Mouse (Mus musculus) c-Kit-positive CD71-positive TER-119-negative erythroid progenitor cells, embryonic 14.5 days (primary cell): Measurements from ENCODE around the gene Vmn2r78.
"Not testable (repeated sequence)": the region's sequence is repeated elsewhere in the genome, so short reads cannot be mapped to it uniquely, and the experiment has no call there.

ENCODE experiments used
- DNase-seq: peaks from one replicate; pipeline ENCODE4 v3.0.0-alpha.2; 2013; ENCODE audit warnings: low read depth

The Vmn2r78 gene

DNA sequence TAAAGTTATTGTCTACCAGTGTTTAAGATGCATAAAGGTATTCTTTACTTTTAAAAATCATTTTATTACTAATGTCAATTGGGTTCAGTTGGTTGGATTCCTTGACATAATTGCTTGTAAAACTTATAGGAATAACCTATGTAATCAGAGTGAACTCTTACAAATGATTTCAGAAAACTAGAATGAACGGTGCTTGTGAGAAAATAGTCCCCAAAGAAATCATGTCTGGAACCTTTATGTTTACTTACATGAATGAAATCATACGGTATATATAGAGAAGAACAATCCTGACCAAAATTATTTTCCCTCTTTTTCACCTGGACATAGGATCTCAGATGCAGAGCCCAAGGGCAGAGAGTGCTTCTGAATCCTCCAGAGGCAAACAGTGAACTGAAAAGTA, at the start of gene Vmn2r78:
Vmn2r78 (plus strand) TSS at position 301 of the 400 bp plus-strand sequence.
- not testable (repeated sequence) for DNase-seq

DNA sequence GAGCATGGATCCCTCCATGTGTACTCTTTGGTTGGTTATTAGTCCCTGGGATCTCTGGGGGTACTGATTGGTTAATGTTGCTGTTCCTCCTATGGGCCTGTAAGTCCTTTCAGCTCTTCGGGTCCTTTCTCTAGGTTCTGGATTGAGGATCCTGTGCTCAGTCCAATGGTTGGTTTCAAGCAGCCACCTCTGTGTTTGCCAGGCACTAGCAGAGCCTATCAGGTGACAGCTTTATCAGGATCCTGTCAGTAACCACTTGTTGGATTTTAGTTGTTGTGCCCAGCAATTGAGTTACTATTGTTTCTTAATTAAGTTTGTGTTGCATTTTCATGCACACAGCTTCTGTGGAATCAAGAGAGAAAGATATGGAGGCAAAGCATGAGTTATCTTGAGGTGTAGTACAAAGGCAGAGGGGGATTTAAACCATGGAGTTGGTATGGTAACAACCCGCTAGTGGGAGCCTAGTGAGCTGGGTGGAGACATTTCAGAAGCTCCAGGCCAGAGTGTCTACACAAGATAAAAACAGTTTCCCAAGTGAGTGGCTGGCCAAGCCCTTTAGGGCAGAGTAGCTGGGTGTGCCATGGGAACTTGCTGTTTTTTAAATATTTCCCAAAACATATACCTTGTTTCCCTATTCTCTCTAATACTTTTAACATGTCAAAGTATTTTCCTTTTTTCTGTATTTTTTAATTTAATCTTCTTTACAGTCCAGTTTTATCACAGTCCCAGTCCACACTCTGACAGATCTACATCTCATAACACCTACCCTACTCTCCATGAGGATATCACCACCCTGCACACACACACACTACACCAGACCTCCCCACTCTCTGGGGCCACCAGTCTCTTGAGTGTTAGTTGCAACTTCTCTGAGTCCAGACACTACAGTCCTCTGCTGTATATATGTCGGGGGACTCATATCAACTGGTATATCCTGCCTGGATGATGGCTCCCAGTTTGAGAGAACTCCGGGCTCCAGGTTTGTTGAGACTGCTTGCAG, 25.1 kb upstream of the Vmn2r78 start:
- no peak for DNase-seq

DNA sequence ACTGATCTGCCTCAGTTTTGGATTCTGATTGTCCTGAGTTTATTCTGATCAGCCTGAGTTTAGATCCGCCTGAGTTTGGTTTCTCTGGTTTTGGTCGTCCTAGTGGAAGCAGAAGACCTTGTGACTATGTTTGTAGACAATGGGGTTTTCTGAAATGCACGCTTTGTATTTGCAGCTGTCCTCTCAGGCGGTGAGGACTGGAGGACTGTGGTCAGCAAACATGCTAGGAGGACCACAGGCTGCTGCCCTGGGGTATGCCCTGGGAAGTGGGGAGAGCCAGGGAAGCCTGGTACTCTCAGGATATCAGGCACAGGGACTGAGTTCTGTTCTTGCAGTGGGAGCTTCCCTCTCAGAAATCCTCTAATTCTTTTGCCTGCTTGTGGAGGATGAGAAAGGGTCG, 22.4 kb downstream of the Vmn2r78 start:
- DNase-seq, result no peak

- no peak for DNase-seq
Measured at GRCm38 (mm10) chr7:86994700-86995099, 79.8 kb downstream of the Vmn2r78 start.

DNA sequence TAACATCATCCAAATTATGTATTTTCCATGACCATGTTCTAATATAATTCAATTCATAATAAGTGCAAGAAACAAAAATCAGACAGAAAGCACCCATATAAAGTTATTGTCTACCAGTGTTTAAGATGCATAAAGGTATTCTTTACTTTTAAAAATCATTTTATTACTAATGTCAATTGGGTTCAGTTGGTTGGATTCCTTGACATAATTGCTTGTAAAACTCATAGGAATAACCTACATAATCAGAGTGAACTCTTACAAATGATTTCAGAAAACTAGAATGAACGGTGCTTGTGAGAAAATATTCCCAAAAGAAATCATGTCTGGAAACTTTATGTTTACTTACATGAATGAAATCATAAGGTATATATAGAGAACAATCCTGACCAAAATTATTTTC, 80.9 kb downstream of the Vmn2r78 start, which contains the start of gene Vmn2r79:
Vmn2r79 (plus strand) TSS at position 301 of the 400 bp plus-strand sequence.
- DNase-seq, result not testable (repeated sequence)
